Mouse (Mus musculus) midbrain, postnatal 0 days (tissue): ENCODE measurements around the gene Adamts7. TPM values are rescaled to one million over a fixed set of nuclear protein-coding genes. Genes with fewer than 3 reads are reported as not detected.

Source experiments
- ATAC-seq: fragments of 200-750 bp; cut with Nextera tagmentation; 2 replicates; pipeline ENCODE4 v1.8.0; 2017; ENCODE audit warnings: moderate number of reproducible peaks, mild to moderate bottlenecking, moderate TSS enrichment, moderate library complexity; ENCODE audit not compliant: low FRiP score
- DNase-seq: peaks from one replicate; pipeline ENCODE4 v3.0.0-alpha.2; 2015; ENCODE audit warnings: low spot score
- H3K27ac ChIP-seq: fragments of 300-500 bp; sonication (generic); 2 replicates; pipeline ENCODE4 v1.5.1; 2014; ENCODE audit warnings: low read depth, mild to moderate bottlenecking, low read length, mixed read lengths
- H3K27me3 ChIP-seq: fragments of 300-500 bp; sonication (generic); 2 replicates; pipeline ENCODE4 v1.6.1; 2014; ENCODE audit warnings: low read length, control low read depth, mixed read lengths; ENCODE audit not compliant: insufficient read depth
- H3K36me3 ChIP-seq: fragments of 300-500 bp; sonication (generic); 2 replicates; pipeline ENCODE4 v1.6.1; 2014; ENCODE audit warnings: low read length, control low read depth, mixed read lengths; ENCODE audit not compliant: insufficient read depth
- H3K4me1 ChIP-seq: fragments of 300-500 bp; sonication (generic); 2 replicates; pipeline ENCODE4 v1.6.1; 2014; ENCODE audit warnings: mild to moderate bottlenecking, control low read depth, antibody characterized with exemption, low read length, mixed read lengths; ENCODE audit not compliant: insufficient read depth
- H3K4me2 ChIP-seq: fragments of 300-500 bp; sonication (generic); 2 replicates; pipeline ENCODE4 v1.6.1; 2014; ENCODE audit warnings: low read depth, mild to moderate bottlenecking, low read length, mixed read lengths; ENCODE audit not compliant: poor library complexity, severe bottlenecking
- H3K4me3 ChIP-seq: fragments of 300-500 bp; sonication (generic); 2 replicates; pipeline ENCODE4 v1.5.1; 2014; ENCODE audit warnings: low read depth, mild to moderate bottlenecking, low read length, moderate library complexity
- H3K9ac ChIP-seq: fragments of 300-500 bp; sonication (generic); replicated peaks from 2 replicates; pipeline ENCODE4 v1.6.1; 2014; ENCODE audit warnings: mild to moderate bottlenecking, low read length, moderate library complexity, mixed read lengths; ENCODE audit not compliant: poor library complexity, severe bottlenecking
- H3K9me3 ChIP-seq: fragments of 300-500 bp; sonication (generic); 2 replicates; pipeline ENCODE4 v1.6.1; 2016; ENCODE audit warnings: low read length, control low read depth
- CTCF ChIP-seq: IDR thresholded peaks from 2 replicates; pipeline ENCODE4 v1.5.1; 2016; ENCODE audit warnings: antibody characterized with exemption, mild to moderate bottlenecking
- WGBS: fragments of 180-500 bp; shearing (Covaris S2); extraction: QIAGEN DNeasy Blood & Tissue Kit; methylation state at CpG from one replicate; pipeline ENCODE4 v1.1.7; 2014; 5-methylcytosine and 5-hydroxymethylcytosine counted together
- polyA plus RNA-seq: library from polyadenylated mRNA; unstranded; fragments of >200 nt; fragmentation: Nextera tagmentation; extraction: Ambion mirVana; gene quantifications from 2 replicates; pipeline ENCODE4 v1.2.1, GENCODE M21; 2015
- total RNA-seq: library from RNA; depleted of rRNA; stranded (reverse); fragments of >200 nt; gene quantifications from 2 replicates; pipeline ENCODE4 v1.2.3, GENCODE M21; 2014

Gene Adamts7
- total and polyA plus RNA-seq, 2 experiments from 2014 or later: 3.1 to 8.9 TPM

DNA sequence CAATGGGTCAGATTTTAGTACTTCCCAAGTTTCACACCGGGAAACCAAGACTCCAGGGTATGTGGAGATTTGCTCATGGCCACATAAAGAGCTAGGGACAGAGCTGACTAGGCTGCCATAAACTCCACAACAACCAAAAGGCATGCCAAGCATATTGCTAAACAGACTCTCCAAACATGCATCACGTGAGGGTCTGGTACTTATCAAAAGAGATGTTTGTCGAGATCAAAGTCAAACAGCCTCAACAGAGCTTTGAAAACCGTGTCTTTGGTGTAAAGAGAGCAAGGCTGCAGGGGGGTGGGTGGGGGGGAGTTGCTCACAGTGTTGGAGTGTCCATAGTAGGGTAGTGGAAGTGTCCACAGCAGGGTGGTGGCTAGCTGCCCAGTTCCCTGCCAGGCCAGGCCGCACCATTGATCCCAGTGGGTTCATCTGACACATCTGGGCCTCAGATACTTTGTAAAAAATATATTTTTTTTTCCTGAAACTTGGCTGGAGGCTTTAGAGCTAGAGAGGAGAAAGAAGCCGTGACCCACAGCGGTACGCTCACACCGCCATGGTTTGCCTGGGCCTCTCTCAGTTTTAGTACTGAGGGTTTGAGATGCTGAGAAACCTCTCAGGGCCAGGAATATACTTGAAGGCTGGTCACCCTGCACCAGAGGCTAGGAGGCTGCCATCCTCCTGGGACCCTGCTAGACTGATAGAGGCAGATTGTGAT is 26.7 kb upstream of the Adamts7 start:
- Histone ChIP-seq H3K27me3 (no peaks in the 10 kb centered on the region), H3K4me1 (no peaks in the 10 kb centered on the region), H3K4me2 (no peak overlapping the region), H3K4me3 (no peak overlapping the region), H3K9ac (no peak overlapping the region), H3K27ac (no peak overlapping the region), H3K36me3 (no peaks in the 10 kb centered on the region), H3K9me3 (no peaks in the 10 kb centered on the region)
- TF ChIP-seq CTCF: no peak
- WGBS: 68% methylated on average over 9 of the region's 9 CpGs
- ATAC-seq: peak; percentile 34; the same call in 1 of the 2 replicates
- no peak for DNase-seq

DNA sequence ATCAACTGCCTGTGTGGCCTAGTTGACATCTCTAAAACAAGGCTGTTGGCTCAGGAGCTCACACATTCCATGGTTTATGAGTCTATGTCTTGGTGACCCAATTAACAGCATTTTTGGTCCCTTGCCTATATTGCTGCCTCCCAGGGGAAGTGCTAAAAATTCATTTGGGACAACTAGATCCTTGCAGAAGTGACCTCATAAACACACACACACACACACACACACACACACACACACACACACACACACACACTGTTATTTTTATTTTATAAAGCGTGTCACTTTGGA is 26.2 kb upstream of the Adamts7 start:
- Histone ChIP-seq H3K4me2 (no peak overlapping the region), H3K27ac (no peak overlapping the region), H3K9ac (no peak overlapping the region), H3K27me3 (no peaks in the 10 kb centered on the region), H3K4me1 (no peaks in the 10 kb centered on the region), H3K36me3 (no peaks in the 10 kb centered on the region), H3K9me3 (no peaks in the 10 kb centered on the region), H3K4me3 (no peak overlapping the region)
- ATAC-seq (no peak), DNase-seq (no peak)
- TF ChIP-seq CTCF: no peak
- 85% methylated on average over 1 of the region's 1 CpGs for WGBS

DNA sequence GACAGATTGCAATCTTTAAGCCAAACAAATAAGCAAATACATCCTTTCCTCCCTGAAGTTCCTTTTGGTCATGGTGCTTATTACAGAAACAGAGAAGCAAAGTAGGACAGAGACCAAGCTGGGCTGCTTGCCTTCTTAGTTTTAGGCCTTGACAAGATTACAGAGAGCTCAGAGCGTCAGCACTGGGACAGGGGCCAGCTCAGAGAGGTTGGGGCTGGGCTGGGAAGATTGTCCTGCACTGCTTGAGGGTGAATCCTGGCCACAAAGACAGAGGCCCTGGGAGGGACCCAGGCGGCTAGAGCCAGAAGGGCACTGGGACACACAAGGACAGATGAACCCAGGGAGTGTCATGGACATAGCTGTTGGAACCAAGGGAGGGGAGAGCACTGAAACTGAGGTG is 17.1 kb upstream of the Adamts7 start:
- DNase-seq: no peak
- Histone ChIP-seq H3K9ac (no peak overlapping the region), H3K4me1 (no peaks in the 10 kb centered on the region), H3K4me2 (no peak overlapping the region), H3K9me3 (no peaks in the 10 kb centered on the region), H3K4me3 (no peak overlapping the region), H3K27ac (no peak overlapping the region), H3K27me3 (no peaks in the 10 kb centered on the region), H3K36me3 (no peaks in the 10 kb centered on the region)
- ATAC-seq: no peak
- TF ChIP-seq CTCF: no peak
- WGBS: 45% methylated on average over 2 of the region's 2 CpGs

DNA sequence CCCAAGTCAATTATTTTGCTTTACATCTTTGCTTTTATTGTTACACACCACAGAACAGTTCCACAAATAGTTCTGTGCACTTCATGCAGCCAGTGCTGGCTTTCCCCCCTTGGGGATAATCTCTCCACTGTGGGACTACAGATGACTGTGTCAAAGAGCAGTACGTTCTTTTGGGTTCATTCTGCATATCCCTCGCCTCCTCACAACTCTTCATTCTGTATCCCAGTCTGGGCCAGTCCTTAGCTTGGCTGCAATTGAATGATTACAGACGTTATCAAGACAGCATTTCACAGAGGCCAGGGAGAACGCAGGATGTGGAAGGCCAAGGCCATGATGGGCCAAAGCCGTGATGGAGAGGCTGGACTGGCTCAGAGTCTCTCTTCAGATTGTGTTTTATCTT is 16.0 kb upstream of the Adamts7 start:
- WGBS: 81% methylated on average over 5 of the region's 5 CpGs
- no peaks in the 10 kb centered on the region for H3K4me1 ChIP-seq
- H3K4me2 ChIP-seq: no peak overlapping the region
- no peaks in the 10 kb centered on the region for H3K36me3 ChIP-seq
- H3K9me3 ChIP-seq: no peaks in the 10 kb centered on the region
- TF ChIP-seq CTCF: no peak
- ATAC-seq (no peak), DNase-seq (no peak)
- H3K27ac ChIP-seq: no peak overlapping the region
- H3K9ac ChIP-seq: no peak overlapping the region
- H3K27me3 ChIP-seq: no peaks in the 10 kb centered on the region
- H3K4me3 ChIP-seq: no peak overlapping the region

DNA sequence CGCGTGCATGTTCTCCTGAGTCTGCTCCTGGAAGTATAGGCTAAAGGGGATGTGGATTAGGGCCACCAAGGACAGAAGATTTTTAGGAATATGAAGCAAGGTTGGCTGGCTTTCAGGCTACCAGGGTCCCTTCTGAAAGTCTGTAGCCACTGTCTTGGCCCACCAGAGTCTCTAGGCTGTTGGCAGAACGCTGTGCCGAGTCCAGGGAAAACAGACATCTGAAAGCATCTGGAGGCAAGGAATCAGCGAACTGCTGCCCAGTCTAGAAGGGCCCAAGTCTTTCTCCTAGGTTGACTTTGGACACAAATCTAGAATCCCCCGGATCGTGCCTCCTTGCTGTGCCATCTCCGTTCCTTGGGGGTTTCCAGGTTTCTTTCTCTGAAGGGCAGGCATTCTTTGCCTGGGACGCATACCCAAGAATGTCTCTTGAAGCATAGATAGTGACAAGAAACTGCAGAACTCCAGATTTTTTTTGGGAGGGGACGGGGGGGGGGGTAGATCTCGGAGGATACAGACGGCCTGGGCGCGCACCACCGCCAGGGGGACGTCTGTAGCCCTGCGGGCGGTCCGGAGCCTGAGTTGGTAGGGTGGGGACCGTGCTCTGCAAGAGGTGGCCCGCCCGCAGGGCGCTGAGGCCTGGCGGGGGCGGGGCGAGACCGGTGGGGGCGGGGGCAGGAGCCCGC is 485 bp upstream of the Adamts7 start:
- H3K36me3 ChIP-seq: no peaks in the 10 kb centered on the region
- no peaks in the 10 kb centered on the region for H3K27me3 ChIP-seq
- WGBS: 13% methylated on average over 18 of the region's 29 CpGs
- peak overlapping the region; percentile 77 for H3K9ac ChIP-seq
- H3K4me1 ChIP-seq: no peaks in the 10 kb centered on the region
- H3K4me3 ChIP-seq: peak overlapping the region; percentile 70
- DNase-seq: peak; percentile 34
- peak; percentile 44 for TF ChIP-seq CTCF
- H3K27ac ChIP-seq: no peak overlapping the region
- no peaks in the 10 kb centered on the region for H3K9me3 ChIP-seq
- ATAC-seq: peak; percentile 73
- H3K4me2 ChIP-seq: peak overlapping the region; percentile 99

DNA sequence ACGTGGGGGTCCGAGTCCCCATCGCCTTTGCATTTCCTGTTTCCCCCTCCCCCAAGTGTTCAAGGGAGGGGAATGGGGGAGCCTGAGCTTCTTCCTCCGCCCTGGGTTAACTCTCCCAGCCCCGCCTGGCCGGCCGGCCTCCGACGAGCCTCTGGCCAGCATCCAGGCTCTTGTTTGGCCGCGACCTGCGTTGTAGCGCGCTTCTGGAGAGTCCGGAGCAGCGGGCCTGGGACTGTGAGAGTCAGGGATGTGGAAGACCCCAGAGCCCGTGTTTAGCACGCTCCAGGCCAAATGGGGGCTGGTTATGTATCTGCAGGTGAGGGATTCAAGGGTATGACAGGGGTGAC is 853 bp downstream of the Adamts7 start:
- no peak for TF ChIP-seq CTCF
- Histone ChIP-seq H3K27ac (no peak overlapping the region), H3K4me1 (no peaks in the 10 kb centered on the region), H3K9me3 (no peaks in the 10 kb centered on the region), H3K4me2 (peak overlapping the region; percentile 99), H3K27me3 (no peaks in the 10 kb centered on the region), H3K4me3 (peak overlapping the region; percentile 70), H3K36me3 (no peaks in the 10 kb centered on the region), H3K9ac (peak overlapping the region; percentile 77)
- peak; percentile 33 for DNase-seq
- under 1% methylated on average over 18 of the region's 18 CpGs for WGBS
- ATAC-seq: no peak; the same call in none of the 2 replicates
